Mouse (Mus musculus): ENCODE data around the gene Cd3d.

DNA sequence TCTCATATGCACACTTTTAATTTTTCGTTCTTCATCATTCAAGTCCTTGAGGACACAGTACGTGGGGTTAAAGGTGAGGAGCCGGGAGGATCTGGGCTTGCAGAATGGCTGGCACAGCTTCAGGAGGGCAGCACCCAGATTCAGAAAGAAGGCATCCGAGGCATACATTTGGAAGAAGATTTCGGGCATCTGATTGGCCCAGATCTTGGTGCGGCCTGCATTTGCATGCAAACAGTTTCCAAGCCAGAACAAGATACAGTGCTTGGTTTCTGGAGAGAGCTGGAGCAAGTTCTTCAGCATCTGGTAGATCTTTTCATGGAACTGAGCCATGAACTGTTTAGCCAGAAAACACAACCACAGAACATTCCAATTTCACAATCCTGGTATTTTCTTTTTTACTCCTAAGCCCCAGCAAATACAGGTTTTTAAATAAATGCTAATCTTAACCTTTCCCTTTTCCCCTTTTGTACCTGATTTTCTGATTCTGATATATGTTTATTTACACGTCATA, 35.3 kb upstream of the Cd3d start:
- TF ChIP-seq HCFC1 (IDR thresholded peaks at IDR 0.05; ENCODE audit: borderline replicate concordance, insufficient read depth, low read length) = no peak
- TF ChIP-seq ZNF384 (IDR thresholded peaks at IDR 0.05; ENCODE audit: low read depth, low read length) = no peak
- no peak for TF ChIP-seq MAFK (IDR thresholded peaks at IDR 0.05; ENCODE audit: insufficient read depth, low read depth, low read length)
- no peak for TF ChIP-seq CHD2 (IDR thresholded peaks at IDR 0.05; ENCODE audit: low read depth, low read length)
- no peak for TF ChIP-seq ZC3H11A (IDR thresholded peaks at IDR 0.05; ENCODE audit: borderline replicate concordance, low read depth, low read length)

Measured in ES-E14 (cell line).